Mouse (Mus musculus) intestine, embryonic 16.5 days (tissue): ENCODE measurements around the gene Abhd15. TPM values are rescaled to one million over a fixed set of nuclear protein-coding genes. Genes with fewer than 3 reads are reported as not detected.
A peak's percentile ranks its signal among the peaks of the same experiment; 100 is the strongest.

Experiments used
- ATAC-seq: fragments of 200-750 bp; cut with Nextera tagmentation; 2 replicates; pipeline ENCODE4 v1.8.0; 2017; ENCODE audit warnings: moderate TSS enrichment, moderate library complexity
- H3K27ac ChIP-seq: fragments of 300-500 bp; sonication (generic); 2 replicates; pipeline ENCODE4 v1.5.1; 2014; ENCODE audit warnings: mild to moderate bottlenecking, low read length
- H3K27me3 ChIP-seq: fragments of 300-500 bp; sonication (generic); replicated peaks from 2 replicates; pipeline ENCODE4 v1.6.1; 2014; ENCODE audit warnings: low read length, control low read depth, mixed read lengths; ENCODE audit not compliant: control insufficient read depth, insufficient read depth
- H3K36me3 ChIP-seq: fragments of 300-500 bp; sonication (generic); 2 replicates; pipeline ENCODE4 v1.6.1; 2014; ENCODE audit warnings: low read length, control low read depth; ENCODE audit not compliant: control insufficient read depth, insufficient read depth
- H3K4me1 ChIP-seq: fragments of 300-500 bp; sonication (generic); 2 replicates; pipeline ENCODE4 v1.6.1; 2014; ENCODE audit warnings: low read length, control low read depth, mixed read lengths; ENCODE audit not compliant: control insufficient read depth, insufficient read depth
- H3K4me2 ChIP-seq: fragments of 300-500 bp; sonication (generic); 2 replicates; pipeline ENCODE4 v1.6.1; 2014; ENCODE audit warnings: low read depth, low read length, control low read depth
- H3K4me3 ChIP-seq: fragments of 300-500 bp; sonication (generic); 2 replicates; pipeline ENCODE4 v1.5.1; 2014; ENCODE audit warnings: mild to moderate bottlenecking, low read length
- H3K9ac ChIP-seq: fragments of 300-500 bp; sonication (generic); 2 replicates; pipeline ENCODE4 v1.6.1; 2014; ENCODE audit warnings: low read depth, low read length
- H3K9me3 ChIP-seq: fragments of 300-500 bp; sonication (generic); 2 replicates; pipeline ENCODE4 v1.6.1; 2016; ENCODE audit warnings: low read length, control low read depth; ENCODE audit not compliant: control insufficient read depth
- WGBS: fragments of 180-500 bp; shearing (Covaris S2); extraction: QIAGEN DNeasy Blood & Tissue Kit; methylation state at CpG from one replicate; pipeline ENCODE4 v1.1.7; 2014; 5-methylcytosine and 5-hydroxymethylcytosine counted together
- polyA plus RNA-seq: library from polyadenylated mRNA; unstranded; fragments of >200 nt; fragmentation: Nextera tagmentation; extraction: Ambion mirVana; gene quantifications from 2 replicates; pipeline ENCODE4 v1.2.1, GENCODE M21; 2015

Abhd15 gene
- polyA plus RNA-seq, 1 experiment from 2014 or later, result 4.7 TPM

DNA sequence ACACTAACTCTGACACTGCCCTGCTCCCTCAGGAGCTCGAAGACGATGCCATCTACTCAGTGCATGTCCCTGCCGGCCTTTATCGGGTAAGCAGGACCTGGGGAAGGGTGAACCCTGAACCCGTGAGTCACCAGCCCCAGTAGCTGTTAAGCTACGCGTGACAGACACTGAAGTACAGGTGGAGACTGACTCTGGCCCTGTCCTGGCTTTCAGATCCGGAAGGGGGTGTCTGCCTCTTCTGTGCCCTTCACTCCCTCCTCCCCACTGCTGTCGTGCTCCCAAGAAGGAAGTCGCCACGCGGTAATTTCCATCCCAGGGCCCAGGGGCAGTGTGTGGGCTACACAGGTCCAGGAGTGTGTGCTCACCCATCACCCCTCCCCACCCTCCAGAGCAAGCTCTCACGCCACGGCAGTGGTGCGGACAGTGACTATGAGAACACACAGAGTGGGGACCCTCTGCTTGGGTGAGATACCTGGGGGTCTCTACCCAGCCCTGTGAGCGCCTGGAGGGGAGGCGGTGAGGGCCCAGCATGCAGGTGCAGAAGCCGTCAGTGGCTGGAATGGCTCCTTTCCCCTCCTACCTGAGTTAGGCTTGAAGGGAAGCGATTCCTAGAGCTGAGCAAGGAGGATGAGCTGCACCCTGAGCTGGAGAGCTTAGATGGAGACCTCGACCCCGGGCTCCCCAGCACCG, 9.5 kb upstream of the Abhd15 start:
- H3K27ac ChIP-seq, result peak overlapping the region; percentile 94
- ATAC-seq, result peak; percentile 71
- H3K4me3 ChIP-seq, result peak overlapping the region; percentile 10; the same call in 1 of the 2 replicates
- WGBS, result 73% methylated on average over 22 of the region's 22 CpGs
- H3K4me2 ChIP-seq, result peak overlapping the region; percentile 26; the same call in 1 of the 2 replicates
- no peaks in the 10 kb centered on the region for H3K27me3 ChIP-seq
- H3K4me1 ChIP-seq, result peaks cover 38% of the 10 kb centered on the region
- H3K9ac ChIP-seq, result peak overlapping the region; percentile 61
- no peaks in the 10 kb centered on the region for H3K9me3 ChIP-seq
- peaks cover 37% of the 10 kb centered on the region for H3K36me3 ChIP-seq

DNA sequence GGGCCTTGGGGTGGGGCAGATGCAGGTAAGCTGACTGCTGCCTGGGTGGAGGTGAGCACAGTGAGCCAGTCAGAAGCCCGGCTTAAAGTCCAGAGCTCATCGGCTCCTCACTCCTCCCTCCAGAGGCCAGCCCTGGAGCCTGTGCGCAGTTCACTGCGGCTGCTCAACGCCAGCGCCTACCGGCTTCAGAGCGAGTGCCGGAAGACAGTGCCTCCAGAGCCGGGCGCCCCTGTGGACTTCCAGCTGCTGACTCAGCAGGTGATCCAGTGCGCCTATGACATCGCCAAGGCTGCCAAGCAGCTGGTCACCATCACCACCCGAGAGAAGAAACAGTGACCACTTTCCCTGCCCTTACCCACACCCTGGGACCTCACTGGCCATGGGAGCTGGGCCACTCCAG, 8.6 kb upstream of the Abhd15 start:
- no peak overlapping the region for H3K4me2 ChIP-seq
- H3K9me3 ChIP-seq, result no peaks in the 10 kb centered on the region
- peak; percentile 88 for ATAC-seq
- peaks cover 38% of the 10 kb centered on the region for H3K4me1 ChIP-seq
- H3K9ac ChIP-seq, result peak overlapping the region; percentile 39
- H3K27me3 ChIP-seq, result no peaks in the 10 kb centered on the region
- H3K27ac ChIP-seq, result peak overlapping the region; percentile 94
- H3K4me3 ChIP-seq, result no peak overlapping the region
- WGBS, result 73% methylated on average over 14 of the region's 14 CpGs
- H3K36me3 ChIP-seq, result peaks cover 36% of the 10 kb centered on the region

DNA sequence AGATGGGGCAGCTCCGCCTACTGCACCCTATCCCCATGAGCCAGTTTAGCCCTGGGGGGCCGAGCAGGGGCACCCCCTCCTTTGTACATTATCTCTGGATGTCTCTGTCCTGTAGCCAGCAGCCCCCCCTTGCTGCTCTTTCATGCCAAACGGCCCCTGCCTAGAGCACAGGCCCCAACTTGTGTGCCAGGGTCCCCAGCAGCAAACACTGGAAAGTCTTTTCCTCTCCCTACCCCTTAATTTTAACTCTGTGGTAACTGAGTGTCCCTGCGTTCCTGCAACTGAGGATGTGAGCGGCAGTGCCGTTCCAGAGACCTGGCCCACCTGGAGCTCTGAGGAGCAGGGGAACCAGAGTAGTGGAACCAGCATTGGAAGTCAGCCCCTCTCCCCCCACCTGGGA, 8.0 kb upstream of the Abhd15 start:
- Histone ChIP-seq H3K9me3 (no peaks in the 10 kb centered on the region), H3K27me3 (no peaks in the 10 kb centered on the region), H3K9ac (peak overlapping the region; percentile 39), H3K4me1 (peaks cover 38% of the 10 kb centered on the region), H3K27ac (peak overlapping the region; percentile 77), H3K36me3 (peaks cover 36% of the 10 kb centered on the region), H3K4me3 (no peak overlapping the region), H3K4me2 (no peak overlapping the region)
- 72% methylated on average over 6 of the region's 6 CpGs for WGBS
- no peak for ATAC-seq

DNA sequence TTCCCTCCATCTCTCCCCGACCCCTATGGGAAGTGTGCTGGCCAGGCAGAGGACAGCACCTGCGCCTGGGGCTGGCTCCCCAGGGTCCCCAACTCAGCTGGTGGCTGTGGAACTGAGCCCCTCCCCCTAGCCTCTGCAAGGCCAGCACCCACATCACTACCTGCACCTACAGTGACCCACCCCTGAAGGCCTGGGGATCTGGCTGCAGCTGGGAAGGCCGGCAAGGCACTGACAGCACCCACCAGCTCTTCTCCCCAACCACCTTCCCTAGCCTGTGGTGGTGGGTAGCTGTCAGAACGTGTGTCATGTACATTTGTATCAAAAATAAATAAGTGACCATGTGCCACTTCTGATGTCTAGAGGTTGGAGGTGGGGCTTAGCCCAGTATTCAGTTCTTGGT, 7.5 kb upstream of the Abhd15 start:
- Histone ChIP-seq H3K4me1 (peaks cover 41% of the 10 kb centered on the region), H3K9me3 (no peaks in the 10 kb centered on the region), H3K9ac (0 out of 2 replicates have a peak overlapping the region, but pooled peaks have one; percentile 33), H3K27me3 (no peaks in the 10 kb centered on the region), H3K4me3 (no peak overlapping the region), H3K4me2 (no peak overlapping the region), H3K27ac (peak overlapping the region; percentile 31; the same call in 1 of the 2 replicates), H3K36me3 (peaks cover 36% of the 10 kb centered on the region)
- 72% methylated on average over 4 of the region's 4 CpGs for WGBS
- no peak for ATAC-seq

DNA sequence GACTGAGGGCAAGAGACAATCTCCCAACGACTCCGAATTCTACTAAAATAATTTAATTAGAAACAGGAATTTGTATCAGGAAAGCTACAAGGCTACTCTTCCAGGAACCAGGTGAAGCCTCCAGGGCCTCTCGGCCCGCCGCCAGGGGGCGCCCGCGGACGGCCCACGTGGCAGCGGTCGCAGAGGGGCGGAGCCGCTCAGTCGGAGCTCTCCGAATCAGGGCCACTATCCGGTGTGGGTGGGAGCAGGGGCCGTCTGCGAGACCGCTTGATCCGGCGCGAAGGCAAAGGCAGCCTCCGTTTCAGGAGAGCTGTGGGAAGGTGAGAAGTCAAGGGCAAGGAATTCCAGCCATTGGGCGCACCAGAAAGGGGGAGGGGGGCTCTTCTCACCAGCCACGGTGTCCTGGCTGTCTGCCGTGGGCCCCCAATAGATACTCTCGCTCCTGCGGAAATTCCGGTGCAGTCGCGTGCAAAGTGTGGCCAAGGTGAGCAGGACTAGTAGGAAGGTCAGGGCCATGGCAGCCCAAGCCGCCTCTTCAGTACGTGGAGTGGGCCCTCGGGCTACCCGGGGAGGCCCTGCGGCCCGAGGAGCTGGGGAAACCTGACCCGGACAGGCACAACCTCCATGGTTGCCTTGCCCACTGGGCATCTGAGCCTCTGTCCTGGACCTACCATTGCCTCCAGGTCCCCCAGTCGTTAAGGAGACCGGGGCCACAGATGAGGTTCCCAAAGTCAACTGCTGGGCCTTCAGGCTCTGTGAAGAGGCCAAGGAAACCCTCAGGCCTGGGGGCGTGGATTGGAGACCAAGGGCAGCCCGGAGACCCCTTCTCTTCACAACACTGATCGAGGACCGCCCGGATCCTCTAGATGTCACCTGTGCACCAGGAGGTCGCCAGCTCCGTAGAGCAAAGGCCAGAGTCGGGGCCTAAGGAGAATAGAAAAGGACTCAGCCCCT, 6.6 kb upstream of the Abhd15 start:
- H3K27ac ChIP-seq, result peak overlapping the region; percentile 61
- WGBS, result 21% methylated on average over 49 of the region's 49 CpGs

DNA sequence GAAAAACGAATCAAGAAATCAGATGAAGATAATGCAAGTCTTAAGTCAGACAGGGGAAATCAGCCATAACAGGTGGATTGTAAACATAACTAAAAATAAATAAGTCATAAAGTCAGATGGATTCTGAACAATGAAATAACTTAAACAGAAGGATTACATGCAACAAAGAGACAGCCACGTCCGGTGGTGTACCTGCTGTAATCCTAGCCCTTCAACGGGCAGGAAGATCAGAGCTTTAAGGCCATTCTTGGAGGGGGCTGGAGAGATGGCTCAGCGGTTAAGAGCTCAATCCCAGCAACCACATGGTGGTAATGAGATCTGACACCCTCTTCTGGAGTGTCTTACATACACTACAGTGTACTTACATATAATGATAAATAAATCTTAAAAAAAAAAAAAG, 3.6 kb upstream of the Abhd15 start:
- Histone ChIP-seq H3K36me3 (peaks cover 12% of the 10 kb centered on the region; the same call in 1 of the 2 replicates), H3K9me3 (no peaks in the 10 kb centered on the region), H3K27ac (no peak overlapping the region), H3K27me3 (peaks cover 6% of the 10 kb centered on the region; the same call in 1 of the 2 replicates), H3K4me2 (no peak overlapping the region), H3K4me1 (peaks cover 42% of the 10 kb centered on the region), H3K4me3 (no peak overlapping the region), H3K9ac (no peak overlapping the region)
- no peak for ATAC-seq
- 69% methylated on average over 5 of the region's 5 CpGs for WGBS

More for the DNA sequence above, 6.6 kb upstream of the Abhd15 start:
- peak overlapping the region; percentile 72 for H3K4me2 ChIP-seq
- H3K4me1 ChIP-seq, result peaks cover 36% of the 10 kb centered on the region
- H3K9me3 ChIP-seq, result no peaks in the 10 kb centered on the region
- H3K27me3 ChIP-seq, result no peaks in the 10 kb centered on the region
- peak; percentile 27 for ATAC-seq
- peak overlapping the region; percentile 69 for H3K9ac ChIP-seq
- peaks cover 31% of the 10 kb centered on the region for H3K36me3 ChIP-seq
- H3K4me3 ChIP-seq, result peak overlapping the region; percentile 34

DNA sequence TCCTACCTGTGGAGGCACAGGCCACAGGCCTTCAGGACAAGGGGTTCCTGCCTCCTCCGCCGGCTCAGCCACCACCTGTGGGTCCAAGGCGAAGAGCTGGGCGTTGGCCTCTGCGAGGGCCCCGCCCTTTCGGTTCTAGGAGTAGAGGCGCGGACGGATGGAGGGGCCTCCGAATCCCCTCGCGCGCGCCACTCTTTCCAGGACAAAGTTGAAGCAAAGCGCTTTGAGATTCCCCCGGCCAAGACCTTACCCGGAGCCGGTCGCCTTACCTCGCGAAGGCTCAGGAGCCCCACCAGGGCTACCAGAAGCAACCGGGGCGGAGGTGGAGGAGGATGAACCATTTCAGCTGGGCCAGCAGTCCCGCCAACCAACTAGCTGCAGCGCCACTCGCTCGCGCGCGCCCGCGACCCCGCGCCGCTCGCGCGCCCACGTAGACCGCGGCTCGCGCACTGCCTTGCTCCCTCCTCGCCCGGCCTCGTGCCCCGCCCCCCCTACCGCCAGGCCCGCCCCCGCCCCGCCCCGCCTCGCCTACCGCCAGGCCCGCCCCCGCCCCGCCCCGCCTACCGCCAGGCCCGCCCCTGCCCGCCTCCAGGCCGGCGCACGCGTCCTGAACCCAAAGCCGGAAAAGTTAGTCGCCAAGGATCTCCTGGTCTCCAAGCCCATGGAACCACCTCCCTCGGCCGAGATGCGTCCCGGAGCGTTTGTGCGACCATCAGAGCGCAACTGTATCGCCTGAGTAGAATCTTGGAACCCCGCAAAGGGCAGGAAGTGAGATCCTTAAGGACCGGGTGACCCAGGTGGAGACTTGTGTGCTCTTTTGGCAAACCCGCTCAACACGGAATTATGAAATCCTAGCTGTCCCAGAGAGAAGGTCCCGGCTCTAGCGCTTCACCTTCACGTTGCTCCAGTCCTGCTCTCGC, 1.8 kb upstream of the Abhd15 start:
- peak overlapping the region; percentile 79 for H3K9ac ChIP-seq
- H3K27ac ChIP-seq, result peak overlapping the region; percentile 85
- peak overlapping the region; percentile 69 for H3K4me3 ChIP-seq
- H3K4me2 ChIP-seq, result peak overlapping the region; percentile 98
- H3K9me3 ChIP-seq, result no peaks in the 10 kb centered on the region
- peak; percentile 76 for ATAC-seq
- peaks cover 34% of the 10 kb centered on the region for H3K4me1 ChIP-seq
- H3K27me3 ChIP-seq, result peaks cover 6% of the 10 kb centered on the region; the same call in 1 of the 2 replicates
- H3K36me3 ChIP-seq, result no peaks in the 10 kb centered on the region
- under 1% methylated on average over 65 of the region's 84 CpGs for WGBS

DNA sequence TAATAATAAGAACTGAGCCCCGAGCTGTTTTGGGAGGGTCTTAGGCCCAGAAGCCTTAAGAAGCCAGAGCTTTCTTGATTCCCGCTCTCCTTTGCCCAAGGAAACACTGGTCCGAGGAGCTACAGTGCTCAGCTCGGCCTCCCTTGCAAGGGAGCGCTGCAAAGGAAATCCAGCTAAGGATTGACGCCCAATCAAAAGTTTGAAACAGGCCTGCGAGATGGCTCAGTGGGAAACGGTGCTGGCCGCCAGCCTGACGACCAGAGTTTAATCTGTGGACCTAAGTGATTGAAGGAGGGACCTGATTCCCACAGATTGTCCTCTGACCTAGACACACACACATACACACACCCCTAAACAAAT, 1.1 kb upstream of the Abhd15 start:
- no peak for ATAC-seq
- Histone ChIP-seq H3K9me3 (no peaks in the 10 kb centered on the region), H3K9ac (peak overlapping the region; percentile 67), H3K4me2 (peak overlapping the region; percentile 98), H3K4me1 (peaks cover 28% of the 10 kb centered on the region), H3K27ac (peak overlapping the region; percentile 46; the same call in 1 of the 2 replicates), H3K4me3 (peak overlapping the region; percentile 54), H3K27me3 (peaks cover 6% of the 10 kb centered on the region; the same call in 1 of the 2 replicates), H3K36me3 (no peaks in the 10 kb centered on the region)
- WGBS, result 12% methylated on average over 10 of the region's 10 CpGs
